Mouse (Mus musculus): ENCODE measurements around the gene Polr1b. TPM values are rescaled to one million over a fixed set of nuclear protein-coding genes. Genes with fewer than 3 reads are reported as not detected.

Polr1b gene
- polyA plus RNA-seq, 2 experiments = 5.3 to 14.0 TPM

DNA sequence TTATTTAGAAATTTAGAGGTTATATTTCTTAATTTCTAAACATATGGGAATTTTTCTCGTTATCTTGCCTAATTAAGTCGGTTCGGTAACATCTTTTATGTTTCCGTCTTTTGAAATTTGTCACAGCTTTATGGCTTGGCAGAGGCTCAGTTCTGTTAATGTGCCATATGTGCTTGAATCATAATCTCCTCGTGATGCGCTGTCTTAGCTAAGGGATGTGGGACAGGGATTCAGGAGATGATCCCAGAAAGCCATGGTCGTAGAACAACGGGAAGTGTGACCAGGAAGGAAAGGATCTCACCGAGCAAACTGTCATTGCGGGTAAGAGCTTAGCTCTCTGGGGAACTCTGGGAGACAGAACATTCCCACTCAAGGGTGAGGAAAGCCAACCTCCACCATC lies 39.1 kb downstream of the Polr1b start:
- Histone ChIP-seq H3K27ac (no peak overlapping the region), H3K27me3 (ENCODE audit: control insufficient read depth, insufficient read depth, low read length) (no peaks in the 10 kb centered on the region), H3K4me2 (ENCODE audit: low read depth) (no peak overlapping the region), H3K36me3 (replicated peaks; ENCODE audit: control insufficient read depth, insufficient read depth, low read depth) (no peaks in the 10 kb centered on the region), H3K4me3 (ENCODE audit: insufficient read depth in 1 of 2, low read depth in 2 of 2, low read length in 2 of 2) (no peak overlapping the region), H3K4me1 (replicated peaks; ENCODE audit: control insufficient read depth in 2 of 2, insufficient read depth in 2 of 2, low read length in 1 of 2) (no peaks in the 10 kb centered on the region), H3K9ac (replicated peaks) (no peak overlapping the region), H3K9me3 (ENCODE audit: control insufficient read depth, low read length) (no peaks in the 10 kb centered on the region)
- WGBS (ENCODE audit: insufficient replicate concordance) = 74% methylated on average over 10 of the region's 10 CpGs
- DNase-seq (ENCODE audit: low read depth in 3 of 3, low spot score in 3 of 3) (no peak), ATAC-seq (ENCODE audit: insufficient read depth) (no peak)
- TF ChIP-seq CTCF (IDR thresholded peaks at IDR 0.05; ENCODE audit: low read depth) = no peak
- TF ChIP-seq EP300 (IDR thresholded peaks at IDR 0.05; ENCODE audit: low read depth) = no peak

DNA sequence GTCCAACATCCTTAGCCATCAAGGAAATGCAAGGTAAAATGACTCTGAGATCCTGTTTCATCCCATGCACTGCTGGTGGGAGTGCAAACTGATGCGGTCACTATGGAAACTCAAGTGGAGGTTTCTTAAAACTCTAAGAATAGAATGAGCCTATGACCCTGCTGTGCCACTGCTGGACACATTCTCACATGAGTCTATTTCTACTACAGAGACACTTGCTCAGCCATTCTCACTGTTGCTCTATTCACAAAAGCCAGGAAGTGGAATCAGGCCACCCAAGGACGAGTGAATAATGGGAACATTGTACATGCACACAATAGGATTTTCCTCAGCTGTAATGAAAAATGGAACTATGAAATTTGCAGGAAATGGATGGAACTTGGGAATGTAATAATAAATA lies 48.0 kb downstream of the Polr1b start:
- TF ChIP-seq CTCF (IDR thresholded peaks at IDR 0.05; ENCODE audit: low read depth) = no peak
- 54% methylated on average over 2 of the region's 2 CpGs for whole genome bisulfite sequencing (ENCODE audit: insufficient replicate concordance)
- no peak for DNase-seq (ENCODE audit: low read depth in 3 of 3, low spot score in 3 of 3)

GRCm38 (mm10) chr2:129150386-129150785 lies 49.6 kb downstream of the Polr1b start:
- no peak for DNase-seq (ENCODE audit: low read depth in 3 of 3, low spot score in 3 of 3)
- Histone ChIP-seq H3K27ac (no peak overlapping the region), H3K9me3 (ENCODE audit: control insufficient read depth, low read length) (no peaks in the 10 kb centered on the region), H3K9ac (replicated peaks) (no peak overlapping the region), H3K4me1 (replicated peaks; ENCODE audit: control insufficient read depth in 2 of 2, insufficient read depth in 2 of 2, low read length in 1 of 2) (no peaks in the 10 kb centered on the region), H3K27me3 (ENCODE audit: control insufficient read depth, insufficient read depth, low read length) (no peaks in the 10 kb centered on the region), H3K36me3 (replicated peaks; ENCODE audit: control insufficient read depth, insufficient read depth, low read depth) (no peaks in the 10 kb centered on the region), H3K4me3 (ENCODE audit: insufficient read depth in 1 of 2, low read depth in 2 of 2, low read length in 2 of 2) (no peak overlapping the region), H3K4me2 (ENCODE audit: low read depth) (no peak overlapping the region)
- no peak for ATAC-seq (ENCODE audit: insufficient read depth)
- WGBS (ENCODE audit: insufficient replicate concordance) = 66% methylated on average over 5 of the region's 5 CpGs
- TF ChIP-seq CTCF (IDR thresholded peaks at IDR 0.05; ENCODE audit: low read depth) (no peak), EP300 (IDR thresholded peaks at IDR 0.05; ENCODE audit: low read depth) (no peak)

More for the DNA sequence above, 48.0 kb downstream of the Polr1b start:
- H3K4me3 ChIP-seq (ENCODE audit: insufficient read depth in 1 of 2, low read depth in 2 of 2, low read length in 2 of 2) = no peak overlapping the region
- no peak for ATAC-seq (ENCODE audit: insufficient read depth)
- H3K4me2 ChIP-seq (ENCODE audit: low read depth) = no peak overlapping the region
- H3K9me3 ChIP-seq (ENCODE audit: control insufficient read depth, low read length) = no peaks in the 10 kb centered on the region
- H3K9ac ChIP-seq (replicated peaks) = no peak overlapping the region
- no peaks in the 10 kb centered on the region for H3K27me3 ChIP-seq (ENCODE audit: control insufficient read depth, insufficient read depth, low read length)
- no peaks in the 10 kb centered on the region for H3K36me3 ChIP-seq (replicated peaks; ENCODE audit: control insufficient read depth, insufficient read depth, low read depth)
- H3K4me1 ChIP-seq (replicated peaks; ENCODE audit: control insufficient read depth in 2 of 2, insufficient read depth in 2 of 2, low read length in 1 of 2) = no peaks in the 10 kb centered on the region
- no peak overlapping the region for H3K27ac ChIP-seq

GRCm38 (mm10) chr2:129151111-129151510 lies 50.3 kb downstream of the Polr1b start:
- H3K27ac ChIP-seq = no peak overlapping the region
- TF ChIP-seq CTCF (IDR thresholded peaks at IDR 0.05; ENCODE audit: low read depth) = no peak
- TF ChIP-seq EP300 (IDR thresholded peaks at IDR 0.05; ENCODE audit: low read depth) = no peak
- H3K36me3 ChIP-seq (replicated peaks; ENCODE audit: control insufficient read depth, insufficient read depth, low read depth) = no peaks in the 10 kb centered on the region
- DNase-seq (ENCODE audit: low read depth in 3 of 3, low spot score in 3 of 3) (no peak), ATAC-seq (ENCODE audit: insufficient read depth) (no peak)
- no peaks in the 10 kb centered on the region for H3K27me3 ChIP-seq (ENCODE audit: control insufficient read depth, insufficient read depth, low read length)
- no peaks in the 10 kb centered on the region for H3K4me1 ChIP-seq (replicated peaks; ENCODE audit: control insufficient read depth in 2 of 2, insufficient read depth in 2 of 2, low read length in 1 of 2)
- H3K4me2 ChIP-seq (ENCODE audit: low read depth) = no peak overlapping the region
- H3K9ac ChIP-seq (replicated peaks) = no peak overlapping the region
- WGBS (ENCODE audit: insufficient replicate concordance) = 60% methylated on average over 9 of the region's 9 CpGs
- no peak overlapping the region for H3K4me3 ChIP-seq (ENCODE audit: insufficient read depth in 1 of 2, low read depth in 2 of 2, low read length in 2 of 2)
- no peaks in the 10 kb centered on the region for H3K9me3 ChIP-seq (ENCODE audit: control insufficient read depth, low read length)

DNA sequence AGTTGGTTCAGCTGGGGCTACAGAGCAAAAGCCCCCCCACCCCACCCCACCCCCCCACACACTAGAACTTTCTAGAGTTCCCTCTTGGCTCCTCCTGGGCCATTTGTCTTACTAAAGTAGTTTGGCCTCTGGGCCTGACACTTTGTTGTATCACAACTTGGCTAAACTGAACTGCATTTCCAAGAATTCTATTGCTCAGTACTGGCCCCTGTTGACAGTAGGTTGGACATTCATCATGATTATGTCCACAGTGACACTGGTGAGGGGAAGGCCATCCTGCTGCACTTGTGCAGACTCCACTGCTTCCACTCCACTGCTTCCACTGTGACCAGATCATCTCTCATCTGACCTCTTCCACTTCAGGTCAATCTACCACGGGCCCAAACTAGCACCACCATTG lies 52.0 kb downstream of the Polr1b start:
- Histone ChIP-seq H3K4me2 (ENCODE audit: low read depth) (no peak overlapping the region), H3K27me3 (ENCODE audit: control insufficient read depth, insufficient read depth, low read length) (no peaks in the 10 kb centered on the region), H3K36me3 (replicated peaks; ENCODE audit: control insufficient read depth, insufficient read depth, low read depth) (no peaks in the 10 kb centered on the region), H3K4me1 (replicated peaks; ENCODE audit: control insufficient read depth in 2 of 2, insufficient read depth in 2 of 2, low read length in 1 of 2) (peaks cover 0 to 2% of the 10 kb centered on the region in 2 experiments; a peak in 1 of 4 replicates), H3K9ac (replicated peaks) (no peak overlapping the region), H3K4me3 (ENCODE audit: insufficient read depth in 1 of 2, low read depth in 2 of 2, low read length in 2 of 2) (no peak overlapping the region), H3K9me3 (ENCODE audit: control insufficient read depth, low read length) (no peaks in the 10 kb centered on the region), H3K27ac (no peak overlapping the region)
- 65% methylated on average over 1 of the region's 1 CpGs for WGBS (ENCODE audit: insufficient replicate concordance)
- ATAC-seq (ENCODE audit: insufficient read depth) (no peak), DNase-seq (ENCODE audit: low read depth in 3 of 3, low spot score in 3 of 3) (no peak)
- TF ChIP-seq CTCF (IDR thresholded peaks at IDR 0.05; ENCODE audit: low read depth) = peak; percentile 27; the same call in 1 of the 2 replicates
- no peak for TF ChIP-seq EP300 (IDR thresholded peaks at IDR 0.05; ENCODE audit: low read depth)

Data from liver, embryonic 14.5 days (tissue).